Comparison of ENCODE assay signal across 31 mouse cellular contexts in genomic region chr4:21680971-21681370, GRCm38 (mm10). TPM values are rescaled to one million over a fixed set of nuclear protein-coding genes. Genes with fewer than 3 reads are reported as not detected.
DNase-seq lines count a peak whose midpoint lies in the region; ATAC-seq and TF ChIP-seq lines count a peak whose summit lies in the region.
"Had no signal": no experiment of that assay in that cellular context is flagged by ENCODE, and none has a peak within 500 bp of the region (broad histone marks: within the 10 kb centered on the region; RNA-seq: fewer than 3 reads in every experiment).

No protein-coding gene starts in this region.

- no peaks in the 10 kb centered on the region; the same call in 1 of the 2 replicates for H3K9me3 ChIP-seq in hindbrain, embryonic 10.5 days
- H3K9me3 ChIP-seq in hindbrain, postnatal 0 days (ENCODE audit: low read length), result no peaks in the 10 kb centered on the region
- H3K9me3 ChIP-seq in midbrain, embryonic 11.5 days (ENCODE audit: control insufficient read depth, low read length), result no peaks in the 10 kb centered on the region
- no peaks in the 10 kb centered on the region for H3K9me3 ChIP-seq in midbrain, embryonic 15.5 days
- H3K9me3 ChIP-seq: forebrain, embryonic 15.5 days; limb, embryonic 13.5 days; liver, embryonic 12.5 days had no signal

- ATAC-seq in hindbrain, postnatal 0 days, result no peak
- ATAC-seq in midbrain, embryonic 11.5 days (ENCODE audit: low FRiP score), result no peak
- ATAC-seq in midbrain, embryonic 15.5 days (replicated peaks), result no peak
- ATAC-seq: forebrain, embryonic 15.5 days; intestine, embryonic 16.5 days; liver, embryonic 12.5 days had no signal

- no peak overlapping the region for H3K9ac ChIP-seq in hindbrain, postnatal 0 days (replicated peaks; ENCODE audit: low read length)
- no peak overlapping the region for H3K9ac ChIP-seq in midbrain, embryonic 11.5 days (ENCODE audit: low read length)
- H3K9ac ChIP-seq in midbrain, embryonic 15.5 days, result no peak overlapping the region
- H3K9ac ChIP-seq: forebrain, embryonic 15.5 days; limb, embryonic 13.5 days; liver, embryonic 12.5 days had no signal

- H3K27ac ChIP-seq in hindbrain, embryonic 10.5 days, result no peak overlapping the region
- no peak overlapping the region for H3K27ac ChIP-seq in hindbrain, postnatal 0 days
- no peak overlapping the region for H3K27ac ChIP-seq in midbrain, embryonic 11.5 days (ENCODE audit: low read depth, low read length)
- H3K27ac ChIP-seq in midbrain, embryonic 15.5 days, result no peak overlapping the region
- no peak overlapping the region for H3K27ac ChIP-seq in thymus, adult 2 months (ENCODE audit: control insufficient read depth, insufficient read depth, low read length)
- H3K27ac ChIP-seq: forebrain, embryonic 15.5 days; layer of hippocampus, adult 2 months; limb, embryonic 13.5 days; liver, embryonic 12.5 days had no signal

- H3K4me3 ChIP-seq in hindbrain, embryonic 10.5 days, result no peak overlapping the region
- no peak overlapping the region for H3K4me3 ChIP-seq in hindbrain, postnatal 0 days (ENCODE audit: low read length)
- H3K4me3 ChIP-seq in midbrain, embryonic 11.5 days (ENCODE audit: low read depth, low read length), result no peak overlapping the region
- H3K4me3 ChIP-seq in midbrain, embryonic 15.5 days, result no peak overlapping the region
- no peak overlapping the region for H3K4me3 ChIP-seq in thymus, adult 2 months (ENCODE audit: control insufficient read depth, insufficient read depth, low read length)
- H3K4me3 ChIP-seq: forebrain, embryonic 15.5 days; layer of hippocampus, adult 2 months; limb, embryonic 13.5 days; liver, embryonic 12.5 days had no signal

- H3K36me3 ChIP-seq in hindbrain, embryonic 10.5 days, result no peaks in the 10 kb centered on the region
- H3K36me3 ChIP-seq in hindbrain, postnatal 0 days (ENCODE audit: insufficient read depth, low read length), result no peaks in the 10 kb centered on the region
- no peaks in the 10 kb centered on the region for H3K36me3 ChIP-seq in midbrain, embryonic 11.5 days (ENCODE audit: control insufficient read depth, insufficient read depth, low read length)
- H3K36me3 ChIP-seq in midbrain, embryonic 15.5 days (replicated peaks), result no peaks in the 10 kb centered on the region
- H3K36me3 ChIP-seq in thymus, adult 2 months (ENCODE audit: control insufficient read depth, insufficient read depth, low read length), result no peaks in the 10 kb centered on the region
- H3K36me3 ChIP-seq: forebrain, embryonic 15.5 days; limb, embryonic 13.5 days; liver, embryonic 12.5 days had no signal

- DNase-seq in hindbrain, embryonic 10.5 days (ENCODE audit: low spot score), result peak; percentile 27
- DNase-seq in hindbrain, postnatal 0 days (ENCODE audit: low spot score), result no peak
- peak; percentile 89 for DNase-seq in midbrain, embryonic 11.5 days (ENCODE audit: low spot score, missing footprints)
- DNase-seq in embryo, embryonic 11 days, result peak; percentile 49
- no peak for DNase-seq in thymus, adult 2 months
- no peak for DNase-seq in kidney, adult 8-10 months
- DNase-seq: adrenal gland, postnatal 25 days; cerebellum, adult 9-10 months; gastrocnemius, postnatal 14 days; heart, adult 11 months; kidney, postnatal 25 days; layer of hippocampus, postnatal 36 days; lung, adult 18-20 months; lung, postnatal 14 days; right cerebral cortex, adult 18-20 months; thymus, adult 18-20 months; thymus, postnatal 4 days had no signal

- TF ChIP-seq CTCF in hindbrain, postnatal 0 days (IDR thresholded peaks at IDR 0.05; ENCODE audit: low read depth), result no peak
- TF ChIP-seq CTCF in thymus, adult 2 months (IDR thresholded peaks at IDR 0.05; ENCODE audit: borderline replicate concordance, control insufficient read depth, extremely low read depth, insufficient read depth, low read length, poor library complexity), result no peak

- H3K4me1 ChIP-seq in hindbrain, embryonic 10.5 days (replicated peaks), result peaks cover 27% of the 10 kb centered on the region
- H3K4me1 ChIP-seq in hindbrain, postnatal 0 days (ENCODE audit: insufficient read depth, low read length), result no peaks in the 10 kb centered on the region
- peaks cover 7% of the 10 kb centered on the region for H3K4me1 ChIP-seq in midbrain, embryonic 11.5 days (ENCODE audit: control insufficient read depth, insufficient read depth, low read length)
- peaks cover 23% of the 10 kb centered on the region for H3K4me1 ChIP-seq in midbrain, embryonic 15.5 days
- peaks cover 15% of the 10 kb centered on the region for H3K4me1 ChIP-seq in thymus, adult 2 months (replicated peaks; ENCODE audit: control insufficient read depth, insufficient read depth, low read length)

- TF ChIP-seq POLR2A in thymus, adult 2 months (IDR thresholded peaks at IDR 0.05; ENCODE audit: control insufficient read depth, extremely low read depth, insufficient read depth, low read length, poor library complexity), result no peak

- 2% methylated on average over 10 of the region's 10 CpGs for whole genome bisulfite sequencing in hindbrain, embryonic 10.5 days
- WGBS in hindbrain, postnatal 0 days, result 15% methylated on average over 10 of the region's 10 CpGs
- 5% methylated on average over 10 of the region's 10 CpGs for WGBS in midbrain, embryonic 11.5 days
- WGBS in midbrain, embryonic 15.5 days, result 2% methylated on average over 10 of the region's 10 CpGs
- 18% methylated on average over 10 of the region's 10 CpGs for WGBS in thymus, adult 2 months

- H3K27me3 ChIP-seq in hindbrain, embryonic 10.5 days (ENCODE audit: insufficient read depth, poor library complexity, severe bottlenecking), result peaks cover 100% of the 10 kb centered on the region
- peaks cover 95% of the 10 kb centered on the region for H3K27me3 ChIP-seq in hindbrain, postnatal 0 days (ENCODE audit: insufficient read depth, low read length)
- peaks cover 97% of the 10 kb centered on the region for H3K27me3 ChIP-seq in midbrain, embryonic 11.5 days (ENCODE audit: control insufficient read depth, insufficient read depth, low read length)
- H3K27me3 ChIP-seq in midbrain, embryonic 15.5 days (replicated peaks), result peaks cover 91% of the 10 kb centered on the region
- peaks cover 28% of the 10 kb centered on the region for H3K27me3 ChIP-seq in thymus, adult 2 months (ENCODE audit: control insufficient read depth, insufficient read depth, low read length)

- no peak overlapping the region for H3K4me2 ChIP-seq in hindbrain, postnatal 0 days (ENCODE audit: low read depth, low read length)
- no peak overlapping the region for H3K4me2 ChIP-seq in midbrain, embryonic 11.5 days
- no peak overlapping the region for H3K4me2 ChIP-seq in midbrain, embryonic 15.5 days
- H3K4me2 ChIP-seq: forebrain, embryonic 15.5 days; heart, embryonic 11.5 days; limb, embryonic 13.5 days; liver, embryonic 12.5 days had no signal

RNA-seq across cellular contexts. Expression of gene Prdm13, which starts 4.8 kb away (rescaled TPM):
- 1.3 and 5.6 TPM in 2 replicates for polyA plus RNA-seq in hindbrain, embryonic 10.5 days (2016; fragmentation: Nextera tagmentation; extraction: Ambion mirVana)
- 12.4 and 14.5 TPM in 2 replicates for total RNA-seq in hindbrain, postnatal 0 days (2014; rRNA removed)
- 1.3 and 1.5 TPM in 2 replicates for polyA plus RNA-seq in hindbrain, postnatal 0 days (2015; fragmentation: Nextera tagmentation; extraction: Ambion mirVana)
- 0.15 and 0.25 TPM in 2 replicates for polyA plus RNA-seq in midbrain, embryonic 11.5 days (2014; fragmentation: Nextera tagmentation; extraction: Ambion mirVana)
- polyA plus RNA-seq in midbrain, embryonic 15.5 days (2015; fragmentation: Nextera tagmentation; extraction: Ambion mirVana), result 0.09 and 0.38 TPM in 2 replicates
- not detected in 2 replicates for polyA plus RNA-seq in thymus, adult 2 months (2012; rRNA removed)
- total RNA-seq: adrenal gland, postnatal 25 days; gastrocnemius, postnatal 14 days; hematopoietic stem cell, adult 5-6 weeks; layer of hippocampus, adult 2 months; layer of hippocampus, postnatal 36 days; left cerebral cortex, postnatal 10 days; megakaryocyte, adult 5-6 weeks had no signal
- polyA plus RNA-seq: embryonic facial prominence, embryonic 14.5 days; heart, embryonic 11.5 days; heart, postnatal 0 days; intestine, embryonic 16.5 days; kidney, embryonic 14.5 days; limb, embryonic 13.5 days; liver, embryonic 12.5 days; stomach, embryonic 16.5 days had no signal

RNA-seq across cellular contexts. Expression of gene Ccnc, which starts 46.5 kb away (rescaled TPM):
- polyA plus RNA-seq in hindbrain, embryonic 10.5 days (2016; fragmentation: Nextera tagmentation; extraction: Ambion mirVana), result 59.9 and 65.1 TPM in 2 replicates
- 28.0 and 29.4 TPM in 2 replicates for total RNA-seq in hindbrain, postnatal 0 days (2014; rRNA removed)
- 60.7 and 67.2 TPM in 2 replicates for polyA plus RNA-seq in hindbrain, postnatal 0 days (2015; fragmentation: Nextera tagmentation; extraction: Ambion mirVana)
- 89.6 and 102 TPM in 2 replicates for polyA plus RNA-seq in midbrain, embryonic 11.5 days (2014; fragmentation: Nextera tagmentation; extraction: Ambion mirVana)
- 60.5 and 63.4 TPM in 2 replicates for polyA plus RNA-seq in midbrain, embryonic 15.5 days (2015; fragmentation: Nextera tagmentation; extraction: Ambion mirVana)
- 5.0 and 6.6 TPM in 2 replicates for polyA plus RNA-seq in thymus, adult 2 months (2012; rRNA removed)

Comparison
In these comparisons a context has a peak if more than half of its experiments do, and no peak if none do; other contexts are left out.
1. DNase-seq: peak in hindbrain, embryonic 10.5 days (single experiment), midbrain, embryonic 11.5 days (single experiment) and embryo, embryonic 11 days (single experiment); none in hindbrain, postnatal 0 days (single experiment), thymus, adult 2 months (single experiment) and kidney, adult 8-10 months (0 of 2).